Mouse (Mus musculus): ENCODE measurements around the gene St3gal3.
A peak's percentile ranks its signal among the peaks of the same experiment; 100 is the strongest.

St3gal3 gene

GRCm38 (mm10) chr4:117895339-117895738, 239.4 kb downstream of the St3gal3 start:
- no peak for DNase-seq (ENCODE audit: low read depth)

- DNase-seq (ENCODE audit: low read depth), result no peak
Measured at GRCm38 (mm10) chr4:117894601-117895000, 240.1 kb downstream of the St3gal3 start.

- peak; percentile 65 for DNase-seq (ENCODE audit: low read depth)
Measured at GRCm38 (mm10) chr4:117893376-117893775, 241.3 kb downstream of the St3gal3 start.

- DNase-seq (ENCODE audit: low read depth), result peak; percentile 86
Measured at GRCm38 (mm10) chr4:117891738-117892161, 243.0 kb downstream of the St3gal3 start, which contains the start of gene Dph2. TSS of gene Dph2 (minus strand) at chr4:117892032.

DNA sequence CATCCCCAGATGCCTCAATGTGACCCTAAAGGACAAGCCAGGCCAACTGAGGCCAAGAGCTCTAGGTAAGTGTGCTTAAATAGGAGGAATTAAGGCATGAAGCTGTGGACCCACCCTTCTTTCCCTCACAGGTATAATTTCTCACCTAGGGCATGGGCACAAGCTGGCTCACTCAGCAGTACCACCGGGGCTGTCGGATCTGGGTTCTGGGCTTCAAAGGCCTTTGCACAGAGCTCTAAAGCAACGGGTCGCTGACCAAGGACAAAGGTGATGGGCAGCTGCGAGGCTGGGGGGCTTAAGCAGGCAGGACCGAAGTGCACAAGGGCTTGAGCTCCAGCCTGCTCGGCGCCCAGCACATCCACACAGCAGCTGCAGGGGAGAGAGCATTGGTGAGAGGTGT, 244.0 kb downstream of the St3gal3 start:
- DNase-seq (ENCODE audit: low read depth), result no peak

- no peak for DNase-seq (ENCODE audit: low read depth)
Measured at GRCm38 (mm10) chr4:117890031-117890430, 244.7 kb downstream of the St3gal3 start.

- no peak for DNase-seq (ENCODE audit: low read depth)
Measured at GRCm38 (mm10) chr4:117889471-117889870, 245.2 kb downstream of the St3gal3 start.

DNA sequence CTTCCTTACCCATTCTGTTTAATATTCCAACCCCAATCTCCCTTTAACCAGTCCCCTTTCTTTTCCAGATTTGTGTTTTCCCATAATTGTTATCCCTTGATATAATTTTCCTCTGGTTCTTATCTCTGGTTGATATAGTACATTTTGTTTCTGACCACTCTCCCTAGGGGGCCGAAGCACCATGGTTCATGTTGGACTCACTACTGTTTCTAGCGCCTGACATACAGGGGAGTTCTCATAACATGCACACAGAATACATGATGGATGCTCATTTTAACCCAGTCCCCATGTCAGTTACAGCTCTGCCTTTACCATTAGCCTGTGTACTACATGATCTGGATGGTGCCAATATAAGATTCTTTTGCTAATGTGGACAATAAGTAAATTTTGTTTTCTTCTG, 246.8 kb downstream of the St3gal3 start:
- no peak for DNase-seq (ENCODE audit: low read depth)

- DNase-seq (ENCODE audit: low read depth), result peak; percentile 90
Measured at GRCm38 (mm10) chr4:117887133-117887532, 247.6 kb downstream of the St3gal3 start, which contains the start of gene Atp6v0b. TSS of gene Atp6v0b (minus strand) at chr4:117887333.

DNA sequence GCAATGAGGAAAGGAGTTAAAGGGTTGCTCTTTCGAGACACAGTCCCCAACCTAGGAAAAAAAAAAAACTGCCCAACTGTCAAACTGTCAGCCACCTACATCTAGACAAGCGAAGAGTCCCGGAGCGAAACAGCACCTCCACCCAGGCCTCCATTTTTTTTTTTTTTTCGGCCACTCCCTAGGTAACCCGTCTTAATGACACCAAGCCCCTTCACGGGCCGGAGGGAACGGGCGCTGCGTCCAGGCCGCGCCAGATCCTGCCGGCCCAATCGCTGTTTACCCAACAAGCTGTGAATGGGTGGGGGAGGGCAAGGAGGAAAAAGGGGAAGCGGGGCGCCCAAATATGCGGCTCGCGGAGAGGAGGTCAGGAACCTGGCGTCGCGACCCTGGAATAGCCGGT, 248.1 kb downstream of the St3gal3 start:
- peak; percentile 35 for DNase-seq (ENCODE audit: low read depth)

DNA sequence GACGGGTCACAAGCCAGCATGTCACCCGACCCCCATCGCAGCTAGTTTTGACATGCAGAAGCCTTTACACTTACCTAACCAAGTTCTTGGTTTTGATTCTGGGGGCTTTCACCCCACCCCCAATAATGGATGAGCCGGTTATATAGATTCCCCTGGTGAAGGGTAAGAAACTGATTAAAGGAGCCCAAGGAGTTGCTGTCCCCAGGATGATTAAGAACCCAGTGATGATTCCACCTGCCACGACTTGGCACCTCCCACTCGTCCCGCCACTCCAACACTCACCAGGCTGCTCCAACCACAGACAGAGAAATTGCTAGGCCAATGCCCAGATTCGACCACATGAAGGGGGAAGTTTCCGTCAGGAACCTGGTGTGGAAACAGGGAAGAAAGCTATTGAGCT, 248.7 kb downstream of the St3gal3 start:
- no peak for DNase-seq (ENCODE audit: low read depth)

DNA sequence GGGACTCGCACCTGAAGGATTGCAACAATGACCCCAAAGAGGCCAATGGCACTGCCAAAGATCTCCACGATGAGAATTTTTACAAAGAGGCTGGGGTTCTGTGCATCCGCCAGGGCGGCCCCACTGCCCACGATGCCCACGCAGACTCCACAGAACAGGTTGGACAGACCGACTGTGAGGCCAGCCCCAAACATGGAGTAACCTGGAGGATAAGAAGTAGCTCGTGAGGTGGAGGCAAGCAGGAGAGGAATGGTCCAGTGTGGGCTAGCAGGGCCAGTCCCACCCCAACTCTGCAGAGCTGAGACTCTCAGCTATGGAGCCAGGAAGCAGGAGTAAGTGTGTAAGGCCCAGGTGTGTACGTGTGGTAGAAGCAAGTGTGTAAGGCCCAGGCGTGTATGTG, 249.6 kb downstream of the St3gal3 start:
- no peak for DNase-seq (ENCODE audit: low read depth)

- no peak for DNase-seq (ENCODE audit: low read depth)
Measured at GRCm38 (mm10) chr4:117884146-117884545, 250.6 kb downstream of the St3gal3 start.

DNA sequence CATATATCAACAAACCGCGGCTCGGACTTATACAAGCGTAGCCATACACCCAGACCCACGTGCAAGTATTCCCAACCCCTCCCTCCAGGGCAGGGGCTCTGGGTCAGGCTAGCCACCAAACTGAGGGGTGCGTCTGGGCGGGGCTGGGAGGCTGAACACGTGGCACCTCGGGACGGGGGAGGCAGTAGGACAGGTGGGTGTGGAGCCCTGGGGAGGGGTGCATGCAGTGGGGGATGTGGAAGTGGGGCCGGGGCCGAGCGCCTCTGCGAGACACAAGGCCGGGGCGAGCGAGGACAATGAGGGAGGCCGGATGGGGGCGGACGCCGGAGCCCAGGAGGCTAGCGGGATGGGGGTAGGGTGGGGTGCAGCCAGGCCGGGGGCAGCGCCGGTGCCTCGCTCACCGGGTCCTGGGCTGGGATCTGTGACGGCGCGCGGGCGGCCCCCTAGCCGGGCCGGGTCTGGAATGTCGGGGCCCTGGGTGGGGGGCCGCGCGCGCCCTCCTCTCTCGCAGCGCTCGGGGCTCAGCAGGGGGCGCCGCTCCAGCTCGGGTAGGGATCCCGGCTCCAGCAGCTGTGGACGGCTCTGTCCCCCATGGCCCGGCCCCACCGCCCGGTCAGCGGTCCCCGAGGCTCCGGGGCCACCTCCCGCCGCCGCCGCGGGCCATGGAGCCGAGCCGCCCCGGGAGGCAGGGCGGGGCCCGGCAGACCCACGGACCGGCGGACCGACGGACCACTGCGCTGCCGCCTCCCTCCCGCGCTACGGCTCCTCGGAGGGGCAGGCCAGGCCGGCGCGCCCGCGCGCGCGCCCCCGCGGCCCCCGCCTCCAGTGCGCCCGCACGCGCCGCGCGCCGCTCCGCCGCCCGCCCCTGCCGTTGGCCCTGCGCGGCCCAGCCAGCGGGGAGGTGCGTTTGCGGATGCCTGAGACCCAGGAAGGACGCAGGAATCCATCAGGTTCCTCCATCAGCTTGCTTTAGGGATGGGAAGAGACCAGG, 251.7 kb downstream of the St3gal3 start, which contains the start of gene B4galt2:
Gene B4galt2 (minus strand): TSS at position 787 of the 991 bp plus-strand sequence.
- no peak for DNase-seq (ENCODE audit: low read depth)

Data from naive thymus-derived CD4-positive, alpha-beta T cell, adult 2 months (primary cell).